Mouse (Mus musculus): Measurements from ENCODE around the gene Sbk2.

Gene Sbk2

GRCm38 (mm10) chr7:4950561-4951342 is 13.5 kb downstream of the Sbk2 start:
- no peak for DNase-seq (ENCODE audit: low spot score in 2 of 2)

- no peak for DNase-seq (ENCODE audit: low spot score in 2 of 2)
Observed at GRCm38 (mm10) chr7:4948386-4948785, 15.8 kb downstream of the Sbk2 start.

- no peak for DNase-seq (ENCODE audit: low spot score in 2 of 2)
Observed at GRCm38 (mm10) chr7:4947855-4948254, 16.4 kb downstream of the Sbk2 start.

- DNase-seq (ENCODE audit: low spot score in 2 of 2) = peak; percentile 90 to 97
Observed at GRCm38 (mm10) chr7:4943223-4943815, 20.9 kb downstream of the Sbk2 start.

GRCm38 (mm10) chr7:4942673-4943072 is 21.5 kb downstream of the Sbk2 start:
- no peak for DNase-seq (ENCODE audit: low spot score in 2 of 2)

GRCm38 (mm10) chr7:4940068-4940479 is 24.1 kb downstream of the Sbk2 start:
- DNase-seq (ENCODE audit: low spot score in 2 of 2) = peak; percentile 80 to 95

- peak; percentile 77 to 91 for DNase-seq (ENCODE audit: low spot score in 2 of 2)
Observed at GRCm38 (mm10) chr7:4938456-4938855, 25.8 kb downstream of the Sbk2 start.

- peak in 1 of 2 experiments; percentile 61 for DNase-seq (ENCODE audit: low spot score in 2 of 2)
Observed at GRCm38 (mm10) chr7:4937392-4937791, 26.8 kb downstream of the Sbk2 start.

- DNase-seq (ENCODE audit: low spot score in 2 of 2) = peak in 1 of 2 experiments; percentile 60
Observed at GRCm38 (mm10) chr7:4936832-4937231, 27.4 kb downstream of the Sbk2 start.

GRCm38 (mm10) chr7:4934160-4934914 is 29.9 kb downstream of the Sbk2 start:
- DNase-seq (ENCODE audit: low spot score in 2 of 2) = no peak

- DNase-seq (ENCODE audit: low spot score in 2 of 2) = no peak
Observed at GRCm38 (mm10) chr7:4933103-4933502, 31.1 kb downstream of the Sbk2 start.

GRCm38 (mm10) chr7:4928323-4928722 is 35.9 kb downstream of the Sbk2 start:
- peak in 1 of 2 experiments; percentile 58 for DNase-seq (ENCODE audit: low spot score in 2 of 2)

- no peak for DNase-seq (ENCODE audit: low spot score in 2 of 2)
Observed at GRCm38 (mm10) chr7:4927711-4928110, 36.5 kb downstream of the Sbk2 start.

GRCm38 (mm10) chr7:4926849-4927248 is 37.4 kb downstream of the Sbk2 start:
- DNase-seq (ENCODE audit: low spot score in 2 of 2) = no peak

GRCm38 (mm10) chr7:4925441-4926381 is 38.5 kb downstream of the Sbk2 start, which contains the start of gene Ssc5d:
TSS of gene Ssc5d (plus strand) at chr7:4925785.
- DNase-seq (ENCODE audit: low spot score in 2 of 2) = peak in 1 of 2 experiments; percentile 59

- DNase-seq (ENCODE audit: low spot score in 2 of 2) = no peak
Observed at GRCm38 (mm10) chr7:4924891-4925301, 39.3 kb downstream of the Sbk2 start.

GRCm38 (mm10) chr7:4924483-4924882 is 39.7 kb downstream of the Sbk2 start:
- no peak for DNase-seq (ENCODE audit: low spot score in 2 of 2)

- DNase-seq (ENCODE audit: low spot score in 2 of 2) = no peak
Observed at GRCm38 (mm10) chr7:4923586-4924364, 40.4 kb downstream of the Sbk2 start.

GRCm38 (mm10) chr7:4922931-4923565 is 41.2 kb downstream of the Sbk2 start:
- no peak for DNase-seq (ENCODE audit: low spot score in 2 of 2)

GRCm38 (mm10) chr7:4922508-4922907 is 41.7 kb downstream of the Sbk2 start:
- DNase-seq (ENCODE audit: low spot score in 2 of 2) = peak in 1 of 2 experiments; percentile 61
